Mouse (Mus musculus): Measurements from ENCODE around the gene Aven.

Aven gene

DNA sequence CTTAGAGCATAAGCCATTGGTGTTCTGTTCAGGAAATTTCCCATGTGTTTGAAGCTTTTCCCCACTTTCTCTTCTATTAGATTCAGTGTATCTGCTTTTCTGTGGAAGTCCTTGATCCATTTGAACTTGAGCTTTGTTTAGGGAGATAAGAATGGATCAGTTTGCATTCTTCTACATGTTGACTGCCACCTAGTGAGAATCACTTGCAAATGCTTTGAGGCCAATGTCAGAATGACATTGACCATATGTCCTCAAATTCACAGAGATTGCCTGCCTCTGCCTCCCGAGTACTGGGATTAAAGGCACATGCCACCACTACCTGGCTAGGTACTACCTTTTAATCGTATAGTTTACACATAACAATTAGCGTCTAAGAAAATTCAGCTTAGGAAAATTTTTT is 119.9 kb downstream of the Aven start:
- in situ Hi-C loops (cut with MboI; ENCODE audit: unreplicated experiment in 2 of 2): no loop called here

DNA sequence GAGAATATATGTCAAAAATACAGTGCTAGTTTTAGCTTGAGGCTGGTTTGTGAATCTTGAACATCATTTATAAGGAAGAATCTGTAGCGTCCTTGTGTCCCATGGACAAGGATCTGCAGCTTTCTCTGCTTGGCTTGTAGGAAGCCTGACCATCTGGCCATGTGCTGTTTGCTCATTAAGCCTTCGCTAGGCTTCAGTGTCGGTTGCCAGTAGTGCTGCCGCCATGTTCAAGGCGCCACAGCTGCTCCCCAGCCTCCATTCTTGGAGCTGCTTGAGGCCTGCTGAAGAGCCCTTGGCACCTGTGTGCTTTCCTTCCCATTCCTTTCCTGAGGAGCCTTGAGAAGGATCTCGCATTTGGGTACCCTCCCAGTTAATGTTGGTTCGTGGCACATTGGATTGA is 121.6 kb downstream of the Aven start:
- in situ Hi-C loops (cut with MboI; ENCODE audit: unreplicated experiment in 2 of 2): no loop called here

DNA sequence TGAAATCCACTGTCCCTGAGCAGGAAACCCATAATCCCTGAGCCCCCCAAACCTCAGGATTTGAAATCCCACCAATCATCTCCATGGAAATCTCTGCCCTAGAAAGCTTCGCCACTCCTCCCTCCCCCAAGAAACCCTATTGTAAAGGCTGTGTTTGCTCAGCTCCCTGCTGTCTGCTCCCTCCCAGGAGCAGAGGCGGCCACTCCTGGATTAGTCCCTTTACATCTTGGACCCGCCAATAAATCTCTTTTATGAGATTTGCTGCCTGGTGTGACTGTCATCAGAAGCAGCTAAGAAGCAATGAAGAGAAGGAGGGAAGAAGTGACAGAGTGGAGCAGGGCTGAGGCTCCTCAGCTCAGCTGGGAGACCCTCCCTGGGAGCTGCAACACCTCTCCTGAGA is 124.4 kb downstream of the Aven start:
- in situ Hi-C loops (cut with MboI; ENCODE audit: unreplicated experiment in 2 of 2): no loop called here

DNA sequence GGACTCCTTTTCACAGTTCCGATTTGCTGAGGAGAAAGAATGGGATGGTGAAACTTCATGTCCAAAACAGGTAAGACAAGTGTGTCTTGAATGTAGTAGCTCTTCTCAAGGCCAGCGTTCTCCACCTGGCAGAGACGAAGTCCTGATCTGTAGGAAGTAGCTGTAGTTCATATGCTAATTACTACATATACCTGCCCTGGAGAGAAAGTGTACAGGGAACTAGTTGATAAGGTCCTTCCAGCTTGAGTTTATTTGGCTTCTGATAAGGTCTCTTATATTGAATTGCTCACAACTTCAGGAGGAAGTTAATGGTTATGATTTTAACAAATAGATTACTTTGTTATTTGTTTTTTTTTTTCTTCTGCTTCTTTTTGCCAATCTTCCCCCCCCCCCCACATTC is 132.4 kb downstream of the Aven start:
- in situ Hi-C loops (cut with MboI; ENCODE audit: unreplicated experiment in 2 of 2): no loop called here

DNA sequence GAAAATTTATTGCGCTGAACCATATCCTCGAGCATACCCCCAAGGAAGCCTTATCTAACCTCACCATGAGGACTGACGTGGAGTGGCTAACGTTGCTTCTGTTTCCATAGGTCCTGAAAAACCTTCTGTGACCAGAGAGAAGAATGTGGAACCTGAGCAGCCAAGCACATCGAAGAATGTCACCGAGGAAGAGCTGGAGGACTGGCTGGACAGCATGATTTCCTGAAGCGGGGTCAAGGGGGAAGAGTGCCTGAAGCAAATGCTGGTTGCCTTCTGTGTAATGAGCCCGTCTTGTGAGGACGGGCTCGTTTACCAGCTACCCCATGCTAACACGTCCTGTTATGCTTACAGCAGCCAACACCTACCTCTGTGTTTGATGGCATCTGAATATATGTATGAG is 137.9 kb downstream of the Aven start:
- in situ Hi-C loops (cut with MboI; ENCODE audit: unreplicated experiment in 2 of 2): no loop called here

DNA sequence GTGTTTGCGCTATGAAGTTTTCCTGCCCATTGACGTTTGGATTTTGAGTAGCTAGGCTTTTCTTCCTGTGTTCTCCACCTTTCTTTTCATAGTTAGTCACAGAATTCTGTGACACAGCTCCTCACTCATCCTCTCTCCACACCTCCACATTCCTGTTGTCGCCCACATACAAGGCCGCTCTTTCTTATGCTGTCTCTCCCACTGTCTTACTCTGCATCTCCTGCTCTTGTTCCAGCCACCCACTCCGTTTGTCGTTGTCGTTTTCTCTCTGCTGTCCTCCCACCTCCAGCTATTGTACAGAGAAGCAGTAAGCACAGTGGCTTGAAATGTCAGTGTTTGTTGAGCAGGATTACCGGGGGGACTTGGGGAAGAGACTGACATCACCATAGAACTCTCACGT is 139.8 kb downstream of the Aven start:
- in situ Hi-C loops (cut with MboI; ENCODE audit: unreplicated experiment in 2 of 2): no loop called here

DNA sequence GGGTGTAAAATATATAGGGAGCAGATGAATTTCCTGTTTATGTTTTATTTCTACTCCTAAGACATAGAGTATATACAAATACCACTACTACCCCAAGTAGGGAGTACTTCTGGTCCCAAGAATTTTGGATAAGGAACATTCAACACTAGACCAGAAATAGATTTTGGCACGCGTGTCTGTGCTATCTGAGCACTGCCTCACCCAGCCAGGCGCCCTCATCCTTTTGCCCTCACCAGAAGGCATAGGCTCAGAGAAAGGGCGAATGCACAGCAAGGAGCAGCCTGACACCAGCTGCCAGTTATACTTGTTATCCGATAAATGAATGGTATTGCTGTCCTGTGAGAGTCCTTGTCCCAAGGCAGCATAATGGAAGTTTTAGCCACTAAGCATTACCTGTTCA is 144.4 kb downstream of the Aven start:
- in situ Hi-C loops (cut with MboI; ENCODE audit: unreplicated experiment in 2 of 2): no loop called here

DNA sequence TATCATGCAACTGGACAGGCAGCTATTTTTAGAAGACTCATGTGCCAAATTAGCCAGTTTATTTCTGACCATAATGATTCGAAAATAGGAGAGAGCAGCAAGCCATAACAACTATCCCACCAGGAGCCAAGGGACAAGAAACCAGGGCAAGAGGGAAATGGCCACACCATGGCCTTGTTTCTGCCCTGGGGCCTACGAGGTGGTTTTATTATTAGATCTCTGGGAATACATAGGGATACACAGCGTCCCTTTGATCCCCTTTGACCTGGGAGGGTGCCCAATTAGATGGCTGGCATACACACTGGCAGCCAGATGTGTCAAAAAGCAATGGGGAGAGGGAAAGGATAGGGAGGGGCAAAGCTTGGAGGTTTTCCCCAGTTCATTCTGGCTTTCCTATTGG is 161.1 kb downstream of the Aven start:
- in situ Hi-C loops (cut with MboI; ENCODE audit: unreplicated experiment in 2 of 2): no loop called here

DNA sequence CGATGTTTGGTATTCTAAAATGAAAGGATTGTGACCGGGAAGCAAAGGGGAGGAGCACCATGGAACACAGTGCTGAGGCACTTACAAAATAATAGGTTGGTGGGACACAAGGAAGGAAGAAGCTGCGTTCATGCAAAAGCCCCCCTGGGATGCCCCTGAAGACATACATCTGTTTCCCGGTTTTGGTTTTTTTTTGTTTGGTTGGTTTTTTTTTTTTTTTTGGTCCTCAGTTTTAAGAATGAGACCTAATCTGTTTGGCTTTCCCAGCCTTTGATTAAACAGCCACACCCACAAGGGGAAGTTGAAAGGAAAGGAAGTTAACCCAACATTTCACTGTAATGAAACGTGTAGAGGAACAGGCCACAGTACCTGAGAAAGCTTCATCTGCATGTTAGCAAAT is 163.4 kb downstream of the Aven start:
- in situ Hi-C loops (cut with MboI; ENCODE audit: unreplicated experiment in 2 of 2): no loop called here

DNA sequence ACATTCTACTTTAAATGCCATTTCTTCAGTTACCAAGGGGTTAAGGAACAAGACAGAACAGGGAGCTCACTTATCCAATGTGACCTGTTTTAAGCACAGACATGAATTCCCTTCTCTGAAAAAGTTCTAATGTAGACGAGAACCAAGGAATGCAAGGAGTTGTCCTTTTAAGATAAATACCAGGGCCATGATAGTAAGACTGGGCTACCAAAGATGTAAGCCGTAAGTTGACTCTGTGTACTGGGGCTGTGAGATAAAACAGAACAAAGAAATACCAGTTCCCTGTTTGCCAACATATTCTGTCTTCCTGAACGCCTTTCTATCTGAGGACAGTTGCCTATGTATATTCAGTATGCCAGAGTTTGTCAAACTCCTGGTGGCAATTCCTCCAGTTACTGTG is 176.7 kb downstream of the Aven start:
- in situ Hi-C loops (cut with MboI; ENCODE audit: unreplicated experiment in 2 of 2): no loop called here

DNA sequence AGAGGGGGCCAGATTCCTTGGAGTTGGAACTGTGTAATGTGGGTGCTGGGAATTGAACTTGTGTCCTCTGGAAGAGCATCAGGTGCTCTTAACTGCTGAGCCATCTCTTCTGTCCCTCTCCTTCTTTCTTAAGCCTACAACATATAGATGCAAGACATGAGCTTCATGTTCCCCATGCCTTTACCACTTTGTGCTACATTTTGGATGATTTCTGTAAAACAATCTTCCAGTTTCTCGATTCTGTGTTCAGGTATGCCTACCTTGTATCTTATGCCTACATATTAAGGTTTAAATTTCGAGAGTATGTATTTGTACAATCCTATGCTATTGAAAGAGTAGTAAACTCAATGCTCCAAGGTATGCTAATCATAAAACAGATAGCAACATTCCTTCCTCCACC is 183.4 kb downstream of the Aven start:
- in situ Hi-C loops (cut with MboI; ENCODE audit: unreplicated experiment in 2 of 2): no loop called here

DNA sequence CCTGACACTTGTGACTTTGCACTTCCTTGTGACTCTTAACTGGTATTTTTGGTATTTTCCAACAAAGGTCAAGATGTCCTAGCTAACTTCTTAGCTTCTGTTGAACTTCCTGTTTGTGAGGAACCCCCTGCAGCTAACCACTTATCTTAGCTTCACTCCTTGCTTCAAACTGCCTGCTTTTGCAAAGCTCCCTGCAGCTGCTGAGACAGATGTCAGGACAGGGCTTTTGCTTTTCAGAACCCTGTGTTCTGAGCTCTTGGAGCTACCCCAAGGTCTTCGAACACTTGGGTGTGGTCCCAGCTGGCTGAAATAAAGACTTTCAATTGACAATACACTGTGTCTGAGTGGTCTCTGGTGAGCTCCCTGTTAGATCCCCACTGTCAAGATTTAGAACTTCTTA is 184.0 kb downstream of the Aven start:
- in situ Hi-C loops (cut with MboI; ENCODE audit: unreplicated experiment in 2 of 2): no loop called here

DNA sequence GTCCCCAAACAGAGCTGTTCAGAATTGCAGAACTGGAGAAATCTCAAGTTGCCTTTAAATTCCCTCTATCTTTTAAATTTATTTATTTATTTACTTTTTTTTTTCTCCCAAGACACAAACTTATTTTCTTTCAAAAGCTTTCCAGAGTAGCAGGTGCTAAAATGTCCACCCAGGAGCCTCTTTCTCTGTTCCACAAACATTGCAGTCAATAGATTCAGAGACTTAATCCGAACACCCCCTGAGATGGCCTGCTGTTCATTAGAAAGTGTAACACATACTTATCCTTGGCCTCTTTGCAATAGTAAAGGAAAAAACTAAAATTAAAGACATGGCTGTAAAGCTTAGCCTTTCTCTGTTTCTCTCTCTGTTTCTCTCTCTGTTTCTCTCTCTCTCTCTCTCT is 184.5 kb downstream of the Aven start:
- in situ Hi-C loops (cut with MboI; ENCODE audit: unreplicated experiment in 2 of 2): no loop called here

DNA sequence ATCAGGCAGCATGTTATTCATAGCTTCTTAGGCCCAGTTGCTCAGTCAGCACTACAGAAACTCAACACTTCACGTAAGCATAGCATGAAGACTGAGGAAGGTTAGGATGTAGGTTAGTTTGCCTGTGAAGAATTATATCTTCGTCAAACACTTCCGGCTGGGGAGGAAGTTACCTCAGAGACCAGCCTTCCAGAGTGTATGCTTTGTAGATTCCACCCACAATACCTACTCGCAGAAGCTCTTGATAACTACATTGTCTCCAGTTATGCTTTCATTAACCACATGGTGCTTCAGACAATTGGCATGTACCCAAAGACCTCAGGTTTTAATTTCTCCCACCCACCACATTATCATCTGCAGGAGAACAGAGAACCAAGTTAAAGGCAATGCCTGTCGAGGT is 189.1 kb downstream of the Aven start:
- in situ Hi-C loops (cut with MboI; ENCODE audit: unreplicated experiment in 2 of 2): no loop called here
